Mouse (Mus musculus) heart, embryonic 11.5 days (tissue): Measurements from ENCODE around the gene Gm29609. TPM values are rescaled to one million over a fixed set of nuclear protein-coding genes. Genes with fewer than 3 reads are reported as not detected.

Source experiments
- polyA plus RNA-seq: library from polyadenylated mRNA; unstranded; fragments of >200 nt; fragmentation: Nextera tagmentation; extraction: Ambion mirVana; gene quantifications from 2 replicates; pipeline ENCODE4 v1.2.1, GENCODE M21; 2014

Gm29609 gene
- polyA plus RNA-seq, 1 experiment from 2014 or later, result 1.2 TPM

Other genes with a start within 250 kb of the Gm29609 start
- gene Cgref1, start 234.3 kb downstream of the Gm29609 start, polyA plus RNA-seq, result 4.4 and 5.4 TPM in 2 replicates
- 69.1 and 70.2 TPM in 2 replicates for gene Preb, start 219.6 kb downstream of the Gm29609 start, polyA plus RNA-seq
- 0.04 and 0.15 TPM in 2 replicates for gene Tcf23, start 211.2 kb downstream of the Gm29609 start, polyA plus RNA-seq
- 96.8 and 101 TPM in 2 replicates for gene Atraid, start 131.6 kb downstream of the Gm29609 start, polyA plus RNA-seq
- gene Slc5a6, start 131.0 kb downstream of the Gm29609 start, polyA plus RNA-seq, result 5.4 and 7.1 TPM in 2 replicates
- 22.9 and 23.1 TPM in 2 replicates for gene Cad, start 125.1 kb downstream of the Gm29609 start, polyA plus RNA-seq
- gene Dnajc5g, start 73.6 kb downstream of the Gm29609 start, polyA plus RNA-seq, result not detected in 2 replicates
- 0.47 and 0.48 TPM in 2 replicates for gene Slc30a3, start 71.7 kb downstream of the Gm29609 start, polyA plus RNA-seq
- 13.9 and 16.7 TPM in 2 replicates for gene Trim54, start 63.2 kb downstream of the Gm29609 start, polyA plus RNA-seq
- 0.51 TPM in 1 of 2 replicates, not detected in the other for gene Ucn, start 41.1 kb downstream of the Gm29609 start, polyA plus RNA-seq
- 78.1 and 82.1 TPM in 2 replicates for gene Mpv17, start 25.7 kb downstream of the Gm29609 start, polyA plus RNA-seq
- gene Gtf3c2, start 233 bp upstream of the Gm29609 start, polyA plus RNA-seq, result 48.2 and 50.8 TPM in 2 replicates
- 115 and 122 TPM in 2 replicates for gene Snx17, start 13.3 kb upstream of the Gm29609 start, polyA plus RNA-seq
- gene Eif2b4, start 13.5 kb upstream of the Gm29609 start, polyA plus RNA-seq, result 56.7 and 58.6 TPM in 2 replicates
- gene Zfp513, start 22.4 kb upstream of the Gm29609 start, polyA plus RNA-seq, result 4.8 and 5.0 TPM in 2 replicates
- gene Ppm1g, start 40.8 kb upstream of the Gm29609 start, polyA plus RNA-seq, result 103 and 116 TPM in 2 replicates
- 124 and 141 TPM in 2 replicates for gene Nrbp1, start 61.0 kb upstream of the Gm29609 start, polyA plus RNA-seq
- 0.53 and 0.59 TPM in 2 replicates for gene Gm9970, start 61.3 kb upstream of the Gm29609 start, polyA plus RNA-seq
- gene Krtcap3, start 71.8 kb upstream of the Gm29609 start, polyA plus RNA-seq, result 7.1 and 7.7 TPM in 2 replicates
- gene Ift172, start 111.2 kb upstream of the Gm29609 start, polyA plus RNA-seq, result 22.7 and 30.7 TPM in 2 replicates
- gene Fndc4, start 116.2 kb upstream of the Gm29609 start, polyA plus RNA-seq, result 22.3 and 28.5 TPM in 2 replicates
- gene Gckr, start 117.5 kb upstream of the Gm29609 start, polyA plus RNA-seq, result 0.51 and 0.60 TPM in 2 replicates